27 mouse cellular contexts compared by ENCODE assay signal in genomic region chr1:174931003-174931619, GRCm38 (mm10). TPM values are rescaled to one million over a fixed set of nuclear protein-coding genes. Genes with fewer than 3 reads are reported as not detected.
DNase-seq lines count a peak whose midpoint lies in the region; ATAC-seq and TF ChIP-seq lines count a peak whose summit lies in the region.
"Had no signal": no experiment of that assay in that cellular context is flagged by ENCODE, and none has a peak within 500 bp of the region (broad histone marks: within the 10 kb centered on the region; RNA-seq: fewer than 3 reads in every experiment).

No protein-coding gene starts in this region.

- no peaks in the 10 kb centered on the region for H3K9me3 ChIP-seq in forebrain, embryonic 11.5 days (ENCODE audit: control insufficient read depth, low read length)
- H3K9me3 ChIP-seq in forebrain, embryonic 16.5 days (ENCODE audit: control insufficient read depth, low read length) = no peaks in the 10 kb centered on the region
- no peaks in the 10 kb centered on the region for H3K9me3 ChIP-seq in neural tube, embryonic 12.5 days
- H3K9me3 ChIP-seq in neural tube, embryonic 15.5 days (replicated peaks) = no peaks in the 10 kb centered on the region
- no peaks in the 10 kb centered on the region for H3K9me3 ChIP-seq in neural tube, embryonic 13.5 days
- H3K9me3 ChIP-seq: hindbrain, embryonic 15.5 days; limb, embryonic 12.5 days; liver, embryonic 15.5 days had no signal

- H3K4me2 ChIP-seq in forebrain, embryonic 11.5 days (ENCODE audit: low read depth, low read length, severe bottlenecking) = no peak overlapping the region
- no peak overlapping the region for H3K4me2 ChIP-seq in forebrain, embryonic 16.5 days (ENCODE audit: low read length)
- H3K4me2 ChIP-seq in neural tube, embryonic 12.5 days (replicated peaks) = no peak overlapping the region
- no peak overlapping the region for H3K4me2 ChIP-seq in neural tube, embryonic 15.5 days
- no peak overlapping the region for H3K4me2 ChIP-seq in neural tube, embryonic 13.5 days
- H3K4me2 ChIP-seq: heart, embryonic 11.5 days; hindbrain, embryonic 15.5 days; limb, embryonic 12.5 days; liver, embryonic 15.5 days had no signal

- 72% methylated on average over 3 of the region's 3 CpGs for WGBS in forebrain, embryonic 11.5 days
- WGBS in forebrain, embryonic 16.5 days = 58% methylated on average over 3 of the region's 3 CpGs
- WGBS in liver, adult 2 months = 13% methylated on average over 3 of the region's 3 CpGs
- WGBS in neural tube, embryonic 12.5 days = 39% methylated on average over 3 of the region's 3 CpGs
- WGBS in neural tube, embryonic 15.5 days = 37% methylated on average over 3 of the region's 3 CpGs
- 32% methylated on average over 3 of the region's 3 CpGs for WGBS in neural tube, embryonic 13.5 days

- no peaks in the 10 kb centered on the region for H3K79me2 ChIP-seq in liver, adult 2 months (ENCODE audit: control insufficient read depth, insufficient read depth, low read length)

- no peak for DNase-seq in forebrain, embryonic 11.5 days (ENCODE audit: low spot score)
- DNase-seq in liver, adult 2 months (ENCODE audit: extremely low read depth, low read depth, low spot score) = peak; percentile 99
- no peak for DNase-seq in liver
- no peak for DNase-seq in adrenal gland, adult 2 months
- DNase-seq: adrenal gland, postnatal 36 days; cerebellum, adult 11 months; cerebellum, adult 9-11 months; gastrocnemius, adult 2 months; kidney, adult 9 months; kidney, postnatal 25 days; lung, postnatal 4 days; retina, postnatal 1 day; right cerebral cortex, postnatal 25 days; spleen, adult 18-20 months had no signal

- no peaks in the 10 kb centered on the region for H3K27me3 ChIP-seq in forebrain, embryonic 11.5 days (ENCODE audit: control insufficient read depth, insufficient read depth, low read length)
- no peaks in the 10 kb centered on the region for H3K27me3 ChIP-seq in forebrain, embryonic 16.5 days (replicated peaks; ENCODE audit: control insufficient read depth, insufficient read depth, low read length)
- H3K27me3 ChIP-seq in liver, adult 2 months (ENCODE audit: control insufficient read depth, insufficient read depth, low read length) = no peaks in the 10 kb centered on the region
- no peaks in the 10 kb centered on the region for H3K27me3 ChIP-seq in neural tube, embryonic 12.5 days (replicated peaks)
- no peaks in the 10 kb centered on the region for H3K27me3 ChIP-seq in neural tube, embryonic 15.5 days (replicated peaks)
- no peaks in the 10 kb centered on the region for H3K27me3 ChIP-seq in neural tube, embryonic 13.5 days
- H3K27me3 ChIP-seq: hindbrain, embryonic 15.5 days; limb, embryonic 12.5 days; liver, embryonic 15.5 days had no signal

- H3K4me3 ChIP-seq in forebrain, embryonic 11.5 days (ENCODE audit: low read depth, low read length) = no peak overlapping the region
- no peak overlapping the region for H3K4me3 ChIP-seq in forebrain, embryonic 16.5 days (replicated peaks; ENCODE audit: low read length)
- no peak overlapping the region for H3K4me3 ChIP-seq in liver, adult 2 months (ENCODE audit: insufficient read depth, low read depth, low read length)
- H3K4me3 ChIP-seq in neural tube, embryonic 12.5 days = no peak overlapping the region
- H3K4me3 ChIP-seq in neural tube, embryonic 15.5 days (replicated peaks) = no peak overlapping the region
- H3K4me3 ChIP-seq in neural tube, embryonic 13.5 days = no peak overlapping the region
- H3K4me3 ChIP-seq: gastrocnemius, adult 2 months; hindbrain, embryonic 15.5 days; layer of hippocampus, adult 2 months; limb, embryonic 12.5 days; liver, embryonic 15.5 days had no signal

- ATAC-seq in forebrain, embryonic 11.5 days (replicated peaks; ENCODE audit: low FRiP score) = peak; percentile 61
- no peak for ATAC-seq in forebrain, embryonic 16.5 days
- ATAC-seq in neural tube, embryonic 12.5 days (ENCODE audit: low FRiP score, low read depth) = peak; percentile 90
- ATAC-seq in neural tube, embryonic 15.5 days (ENCODE audit: low FRiP score) = no peak
- ATAC-seq in neural tube, embryonic 13.5 days (ENCODE audit: low read depth) = 0 out of 2 replicates have a peak, but pooled peaks have one; percentile 63
- ATAC-seq: CD4-positive, CD25-positive, alpha-beta regulatory T cell, adult 4 months; intestine, embryonic 16.5 days had no signal

- H3K27ac ChIP-seq in forebrain, embryonic 11.5 days (ENCODE audit: low read depth, low read length) = no peak overlapping the region
- H3K27ac ChIP-seq in forebrain, embryonic 16.5 days (ENCODE audit: low read length) = no peak overlapping the region
- peak overlapping the region; percentile 43 for H3K27ac ChIP-seq in liver, adult 2 months (replicated peaks; ENCODE audit: insufficient read depth, low read depth, low read length)
- no peak overlapping the region for H3K27ac ChIP-seq in neural tube, embryonic 12.5 days
- H3K27ac ChIP-seq in neural tube, embryonic 15.5 days (replicated peaks) = no peak overlapping the region
- H3K27ac ChIP-seq in neural tube, embryonic 13.5 days (replicated peaks) = no peak overlapping the region
- H3K27ac ChIP-seq: gastrocnemius, adult 2 months; hindbrain, embryonic 15.5 days; layer of hippocampus, adult 2 months; limb, embryonic 12.5 days; liver, embryonic 15.5 days had no signal

- TF ChIP-seq CTCF in liver, adult 2 months (IDR thresholded peaks at IDR 0.05; ENCODE audit: low read depth, low read length) = no peak

- no peaks in the 10 kb centered on the region for H3K4me1 ChIP-seq in forebrain, embryonic 11.5 days (replicated peaks; ENCODE audit: control insufficient read depth, insufficient read depth, low read length)
- no peaks in the 10 kb centered on the region for H3K4me1 ChIP-seq in forebrain, embryonic 16.5 days (replicated peaks; ENCODE audit: control insufficient read depth, insufficient read depth, low read length)
- peaks cover 11% of the 10 kb centered on the region; the same call in 1 of the 2 replicates for H3K4me1 ChIP-seq in liver, adult 2 months (ENCODE audit: control insufficient read depth, insufficient read depth, low read length)
- no peaks in the 10 kb centered on the region; the same call in 1 of the 2 replicates for H3K4me1 ChIP-seq in neural tube, embryonic 12.5 days
- no peaks in the 10 kb centered on the region for H3K4me1 ChIP-seq in neural tube, embryonic 15.5 days
- peaks cover 7% of the 10 kb centered on the region; the same call in 1 of the 2 replicates for H3K4me1 ChIP-seq in neural tube, embryonic 13.5 days (replicated peaks)
- H3K4me1 ChIP-seq: hindbrain, embryonic 15.5 days; limb, embryonic 12.5 days; liver, embryonic 15.5 days had no signal

- H3K9ac ChIP-seq in forebrain, embryonic 11.5 days (ENCODE audit: low read length) = no peak overlapping the region
- H3K9ac ChIP-seq in forebrain, embryonic 16.5 days (replicated peaks; ENCODE audit: low read depth, low read length) = no peak overlapping the region
- no peak overlapping the region for H3K9ac ChIP-seq in liver, adult 2 months (ENCODE audit: low read depth, low read length)
- H3K9ac ChIP-seq in neural tube, embryonic 12.5 days = no peak overlapping the region
- no peak overlapping the region for H3K9ac ChIP-seq in neural tube, embryonic 15.5 days (replicated peaks)
- H3K9ac ChIP-seq in neural tube, embryonic 13.5 days = no peak overlapping the region
- H3K9ac ChIP-seq: hindbrain, embryonic 15.5 days; limb, embryonic 12.5 days; liver, embryonic 15.5 days had no signal

- no peaks in the 10 kb centered on the region for H3K36me3 ChIP-seq in forebrain, embryonic 11.5 days (ENCODE audit: control insufficient read depth, insufficient read depth, low read length)
- H3K36me3 ChIP-seq in forebrain, embryonic 16.5 days (ENCODE audit: control insufficient read depth, insufficient read depth) = no peaks in the 10 kb centered on the region
- no peaks in the 10 kb centered on the region for H3K36me3 ChIP-seq in liver, adult 2 months (ENCODE audit: control insufficient read depth, insufficient read depth, low read length)
- H3K36me3 ChIP-seq in neural tube, embryonic 12.5 days = no peaks in the 10 kb centered on the region
- H3K36me3 ChIP-seq in neural tube, embryonic 15.5 days = no peaks in the 10 kb centered on the region
- H3K36me3 ChIP-seq in neural tube, embryonic 13.5 days = no peaks in the 10 kb centered on the region
- H3K36me3 ChIP-seq: hindbrain, embryonic 15.5 days; limb, embryonic 12.5 days; liver, embryonic 15.5 days had no signal

- no peak for TF ChIP-seq POLR2A in liver, adult 2 months (IDR thresholded peaks at IDR 0.05; ENCODE audit: extremely low read depth, insufficient read depth, low read length)

RNA-seq across cellular contexts. Expression of gene Grem2, which starts 9.5 kb away (rescaled TPM):
- polyA plus RNA-seq in forebrain, embryonic 11.5 days (2014; fragmentation: Nextera tagmentation; extraction: Ambion mirVana) = 0.35 TPM in 2 replicates
- polyA plus RNA-seq in forebrain, embryonic 16.5 days (2015; fragmentation: Nextera tagmentation; extraction: Ambion mirVana) = 0.66 and 0.82 TPM in 2 replicates
- 10.0 and 11.6 TPM in 2 replicates for total RNA-seq in liver, adult 2 months (2014; rRNA removed)
- 0.96 and 2.3 TPM in 2 replicates for polyA plus RNA-seq in liver, adult 2 months (2012; rRNA removed)
- polyA plus RNA-seq in neural tube, embryonic 12.5 days (2016; fragmentation: Nextera tagmentation; extraction: Ambion mirVana) = 2.0 and 2.5 TPM in 2 replicates
- 2.4 and 2.5 TPM in 2 replicates for polyA plus RNA-seq in neural tube, embryonic 15.5 days (2015; fragmentation: Nextera tagmentation; extraction: Ambion mirVana)
- polyA plus RNA-seq in neural tube, embryonic 13.5 days (2015; fragmentation: Nextera tagmentation; extraction: Ambion mirVana) = 1.2 and 1.5 TPM in 2 replicates
- total RNA-seq in adrenal gland, adult 2 months (2021) = 1 to 10 TPM; 1.4 to 1.8 TPM
- 0.74 and 0.88 TPM in 2 replicates for polyA plus RNA-seq in adrenal gland, adult 2 months (2012; rRNA removed)
- total RNA-seq: megakaryocyte-erythroid progenitor cell, adult 5-6 weeks had no signal
- polyA plus RNA-seq: CD4-positive, CD25-positive, alpha-beta regulatory T cell, adult 4 months; heart, postnatal 0 days had no signal

Comparison
In these comparisons a context has a peak if more than half of its experiments do, and no peak if none do; other contexts are left out.
1. ATAC-seq: peak in forebrain, embryonic 11.5 days (single experiment), neural tube, embryonic 12.5 days (single experiment) and neural tube, embryonic 13.5 days (single experiment); none in forebrain, embryonic 16.5 days (single experiment) and neural tube, embryonic 15.5 days (single experiment).